Mouse (Mus musculus) C2C12 (cell line): Measurements from ENCODE around the gene 9530003J23Rik.

Experiments used
- CTCF ChIP-seq: IDR thresholded peaks from one replicate; pipeline ENCODE4 v1.5.1; 2011; ENCODE audit not compliant: control insufficient read depth, insufficient read depth, insufficient read length
- FOSL1 ChIP-seq: IDR thresholded peaks from one replicate; pipeline ENCODE4 v1.8.0; 2011; ENCODE audit warnings: mild to moderate bottlenecking, low read length; ENCODE audit not compliant: poor library complexity, insufficient read depth, severe bottlenecking
- MAX ChIP-seq: IDR thresholded peaks from one replicate; pipeline ENCODE4 v1.6.1; 2011; ENCODE audit warnings: mild to moderate bottlenecking, control low read depth
- MYOD1 ChIP-seq: IDR thresholded peaks from one replicate; pipeline ENCODE4 v1.6.1; 2011; ENCODE audit warnings: low read depth; ENCODE audit not compliant: control insufficient read depth, insufficient read length
- USF1 ChIP-seq: IDR thresholded peaks from one replicate; pipeline ENCODE4 v1.6.1; 2011; ENCODE audit warnings: low read depth, mild to moderate bottlenecking, control low read depth, moderate library complexity

GRCm38 (mm10) chr10:117202981-117203557, 35.4 kb downstream of the 9530003J23Rik start:
- TF ChIP-seq CTCF (no peak), MAX (no peak), USF1 (no peak), FOSL1 (no peak), MYOD1 (no peak)
